Mouse (Mus musculus) cerebellum, adult 2 months (tissue): Measurements from ENCODE around the gene Tmem156. TPM values are rescaled to one million over a fixed set of nuclear protein-coding genes. Genes with fewer than 3 reads are reported as not detected.
"Not testable (repeated sequence)": the region's sequence is repeated elsewhere in the genome, so short reads cannot be mapped to it uniquely, and the experiment has no call there.

Experiments used
- DNase-seq, 2 experiments: peaks; one replicate each; pipeline ENCODE4 v3.0.0; 2021
- H3K27ac ChIP-seq: fragments of 200-500 bp; 2 replicates; pipeline ENCODE4 v1.5.1; 2012; ENCODE audit warnings: low read length, control low read depth, inconsistent platforms; ENCODE audit not compliant: insufficient read depth
- H3K27me3 ChIP-seq: fragments of 200-500 bp; 2 replicates; pipeline ENCODE4 v1.6.1; 2012; ENCODE audit warnings: inconsistent platforms, mild to moderate bottlenecking, low read length, moderate library complexity; ENCODE audit not compliant: control insufficient read depth, insufficient read depth
- H3K4me1 ChIP-seq: fragments of 200-500 bp; 2 replicates; pipeline ENCODE4 v1.6.1; 2011; ENCODE audit warnings: low read length; ENCODE audit not compliant: control insufficient read depth, insufficient read depth
- H3K4me3 ChIP-seq: fragments of 200-500 bp; replicated peaks from 2 replicates; pipeline ENCODE3; 2011; ENCODE audit warnings: mild to moderate bottlenecking, low read depth, low read length, control low read depth; ENCODE audit not compliant: insufficient read depth
- CTCF ChIP-seq: fragments of 200-500 bp; IDR thresholded peaks from 2 replicates; pipeline ENCODE4 v1.5.1; 2011; ENCODE audit warnings: low read depth, mild to moderate bottlenecking, control low read depth, low read length, moderate library complexity, borderline replicate concordance; ENCODE audit not compliant: insufficient read depth
- POLR2A ChIP-seq: fragments of 200-500 bp; IDR thresholded peaks from 2 replicates; pipeline ENCODE4 v1.6.1; 2011; ENCODE audit warnings: low read length, control low read depth, borderline replicate concordance; ENCODE audit not compliant: insufficient read depth
- WGBS: fragments of 180-500 bp; shearing (Covaris S2); methylation state at CpG from one replicate; pipeline ENCODE4 v1.1.7; 2018; 5-methylcytosine and 5-hydroxymethylcytosine counted together
- polyA plus RNA-seq: library from polyadenylated mRNA; depleted of rRNA; stranded (reverse); fragments of >200 nt; gene quantifications from 2 replicates; pipeline ENCODE4 v1.2.3, GENCODE M21; 2012

Tmem156 gene
- polyA plus RNA-seq, 1 experiment: 0.16 TPM

GRCm38 (mm10) chr5:65122616-65123015, 30.7 kb upstream of the Tmem156 start:
- H3K4me1 ChIP-seq: no peaks in the 10 kb centered on the region
- H3K27ac ChIP-seq: no peak overlapping the region
- 84% methylated on average over 3 of the region's 3 CpGs for WGBS
- no peaks in the 10 kb centered on the region for H3K27me3 ChIP-seq
- H3K4me3 ChIP-seq: no peak overlapping the region
- TF ChIP-seq POLR2A (no peak), CTCF (no peak)
- no peak for DNase-seq

GRCm38 (mm10) chr5:65119918-65120317, 28.0 kb upstream of the Tmem156 start:
- no peaks in the 10 kb centered on the region for H3K27me3 ChIP-seq
- no peaks in the 10 kb centered on the region for H3K4me1 ChIP-seq
- no peak overlapping the region for H3K4me3 ChIP-seq
- H3K27ac ChIP-seq: no peak overlapping the region
- DNase-seq: no peak
- 55% methylated on average over 3 of the region's 3 CpGs for WGBS
- TF ChIP-seq CTCF: no peak
- TF ChIP-seq POLR2A: no peak

- no peak for DNase-seq
- no peak for TF ChIP-seq POLR2A
- no peak for TF ChIP-seq CTCF
- no peaks in the 10 kb centered on the region for H3K27me3 ChIP-seq
- H3K4me3 ChIP-seq: no peak overlapping the region
- WGBS: 93% methylated on average over 1 of the region's 1 CpGs
- no peak overlapping the region for H3K27ac ChIP-seq
- no peaks in the 10 kb centered on the region for H3K4me1 ChIP-seq
Measured at GRCm38 (mm10) chr5:65119495-65119894, 27.6 kb upstream of the Tmem156 start.

GRCm38 (mm10) chr5:65116789-65117188, 24.9 kb upstream of the Tmem156 start:
- Histone ChIP-seq H3K4me3 (no peak overlapping the region), H3K27me3 (no peaks in the 10 kb centered on the region), H3K27ac (no peak overlapping the region), H3K4me1 (no peaks in the 10 kb centered on the region)
- TF ChIP-seq POLR2A (no peak), CTCF (no peak)
- no peak for DNase-seq
- 96% methylated on average over 2 of the region's 2 CpGs for WGBS

- TF ChIP-seq POLR2A (no peak), CTCF (no peak)
- 94% methylated on average over 6 of the region's 6 CpGs for WGBS
Measured at GRCm38 (mm10) chr5:65113323-65113722, 21.4 kb upstream of the Tmem156 start.

GRCm38 (mm10) chr5:65112225-65112624, 20.3 kb upstream of the Tmem156 start:
- H3K4me1 ChIP-seq, H3K27ac ChIP-seq, H3K27me3 ChIP-seq, H3K4me3 ChIP-seq, DNase-seq: not testable (repeated sequence)
- WGBS: 86% methylated on average over 3 of the region's 3 CpGs

More at GRCm38 (mm10) chr5:65113323-65113722, 21.4 kb upstream of the Tmem156 start:
- no peak for DNase-seq
- Histone ChIP-seq H3K27me3 (no peaks in the 10 kb centered on the region), H3K4me3 (no peak overlapping the region), H3K4me1 (no peaks in the 10 kb centered on the region), H3K27ac (peak overlapping the region; percentile 21; the same call in 1 of the 2 replicates)

GRCm38 (mm10) chr5:65107773-65108432, 16.0 kb upstream of the Tmem156 start:
- Histone ChIP-seq H3K27me3 (no peaks in the 10 kb centered on the region), H3K4me1 (no peaks in the 10 kb centered on the region), H3K4me3 (peak overlapping the region; percentile 84), H3K27ac (no peak overlapping the region)
- TF ChIP-seq POLR2A: no peak
- no peak for TF ChIP-seq CTCF
- peak; percentile 4 to 24 for DNase-seq
- WGBS: 9% methylated on average over 32 of the region's 42 CpGs

GRCm38 (mm10) chr5:65106876-65107772, 15.2 kb upstream of the Tmem156 start, which contains the start of gene Klhl5:
Gene Klhl5, plus strand, starts transcription at chr5:65107539.
- 5% methylated on average over 47 of the region's 56 CpGs for WGBS
- peak; percentile 69 to 75 for DNase-seq
- Histone ChIP-seq H3K4me1 (no peaks in the 10 kb centered on the region), H3K4me3 (peak within 1 kb of the TSS; percentile 84), H3K27me3 (no peaks in the 10 kb centered on the region), H3K27ac (no peak within 1 kb of the TSS)
- TF ChIP-seq CTCF (no peak), POLR2A (no peak)
